Mouse (Mus musculus) olfactory bulb, adult 2 months (tissue): ENCODE results near the gene Smg6.

Source experiments
- CTCF ChIP-seq: fragments of 200-500 bp; IDR thresholded peaks from 2 replicates; pipeline ENCODE4 v1.5.1; 2012; ENCODE audit warnings: low read depth, mild to moderate bottlenecking, low read length, moderate library complexity; ENCODE audit not compliant: insufficient read depth
- POLR2A ChIP-seq: fragments of 200-500 bp; IDR thresholded peaks from 2 replicates; pipeline ENCODE4 v1.6.1; 2012; ENCODE audit warnings: mild to moderate bottlenecking, low read depth, low read length, moderate library complexity; ENCODE audit not compliant: insufficient read depth

DNA sequence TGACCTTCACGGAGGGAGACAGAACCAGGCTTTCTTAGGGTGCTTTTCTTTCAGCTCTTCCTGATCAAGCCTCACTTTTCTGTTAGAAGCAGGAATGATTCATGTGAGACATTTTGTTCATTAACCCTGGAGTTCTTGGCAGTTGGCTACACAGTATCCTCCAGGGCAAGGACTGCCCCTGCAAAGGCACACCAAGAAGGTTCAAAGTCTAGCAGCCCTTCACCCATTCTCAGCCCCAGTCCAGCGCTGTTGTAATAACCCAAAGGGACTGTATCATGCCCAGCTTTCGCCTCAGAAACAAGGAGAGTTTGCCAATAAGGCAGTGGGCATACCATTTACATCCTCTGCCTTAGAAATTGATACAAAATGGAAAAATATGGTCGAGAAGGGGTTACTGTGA, 209.7 kb downstream of the Smg6 start:
- no peak for TF ChIP-seq POLR2A
- no peak for TF ChIP-seq CTCF
